Mouse (Mus musculus): ENCODE measurements at regions not wholly inside any gene's neighbourhood (a gene's known extent, or its start where the extent isn't known, plus 50 kb on each side); places are given as distances from the start of the nearest gene placed in this dataset.

GRCm38 (mm10) chr7:88960841-88961240 lies 443.2 kb downstream of the Tmem135 start:
- no peak overlapping the region for H3K9ac ChIP-seq (ENCODE audit: low read depth, low read length)
- H3K9me3 ChIP-seq (ENCODE audit: control insufficient read depth, low read length), result no peaks in the 10 kb centered on the region
- H3K27ac ChIP-seq (ENCODE audit: low read depth, low read length), result no peak overlapping the region
- no peaks in the 10 kb centered on the region for H3K27me3 ChIP-seq (ENCODE audit: control insufficient read depth, insufficient read depth, low read length)
- H3K4me2 ChIP-seq (replicated peaks; ENCODE audit: low read depth, low read length), result no peak overlapping the region
- H3K36me3 ChIP-seq (ENCODE audit: control insufficient read depth, insufficient read depth, low read length), result no peaks in the 10 kb centered on the region
- H3K4me1 ChIP-seq (ENCODE audit: control insufficient read depth, insufficient read depth, low read length), result no peaks in the 10 kb centered on the region
- ATAC-seq (ENCODE audit: low FRiP score, low TSS enrichment), result no peak
- no peak overlapping the region for H3K4me3 ChIP-seq (ENCODE audit: low read length)

- H3K9me3 ChIP-seq (ENCODE audit: control insufficient read depth, low read length), result no peaks in the 10 kb centered on the region
- no peaks in the 10 kb centered on the region for H3K4me1 ChIP-seq (ENCODE audit: control insufficient read depth, insufficient read depth, low read length)
- H3K36me3 ChIP-seq (ENCODE audit: control insufficient read depth, insufficient read depth, low read length), result no peaks in the 10 kb centered on the region
- no peak for ATAC-seq (ENCODE audit: low FRiP score, low TSS enrichment)
- H3K9ac ChIP-seq (ENCODE audit: low read depth, low read length), result no peak overlapping the region
- WGBS, result 86% methylated on average over 4 of the region's 4 CpGs
- H3K27ac ChIP-seq (ENCODE audit: low read depth, low read length), result no peak overlapping the region
- no peaks in the 10 kb centered on the region for H3K27me3 ChIP-seq (ENCODE audit: control insufficient read depth, insufficient read depth, low read length)
- no peak overlapping the region for H3K4me2 ChIP-seq (replicated peaks; ENCODE audit: low read depth, low read length)
- no peak overlapping the region for H3K4me3 ChIP-seq (ENCODE audit: low read length)
These were observed 443.8 kb downstream of the Tmem135 start for GRCm38 (mm10) chr7:88960190-88960589.

DNA sequence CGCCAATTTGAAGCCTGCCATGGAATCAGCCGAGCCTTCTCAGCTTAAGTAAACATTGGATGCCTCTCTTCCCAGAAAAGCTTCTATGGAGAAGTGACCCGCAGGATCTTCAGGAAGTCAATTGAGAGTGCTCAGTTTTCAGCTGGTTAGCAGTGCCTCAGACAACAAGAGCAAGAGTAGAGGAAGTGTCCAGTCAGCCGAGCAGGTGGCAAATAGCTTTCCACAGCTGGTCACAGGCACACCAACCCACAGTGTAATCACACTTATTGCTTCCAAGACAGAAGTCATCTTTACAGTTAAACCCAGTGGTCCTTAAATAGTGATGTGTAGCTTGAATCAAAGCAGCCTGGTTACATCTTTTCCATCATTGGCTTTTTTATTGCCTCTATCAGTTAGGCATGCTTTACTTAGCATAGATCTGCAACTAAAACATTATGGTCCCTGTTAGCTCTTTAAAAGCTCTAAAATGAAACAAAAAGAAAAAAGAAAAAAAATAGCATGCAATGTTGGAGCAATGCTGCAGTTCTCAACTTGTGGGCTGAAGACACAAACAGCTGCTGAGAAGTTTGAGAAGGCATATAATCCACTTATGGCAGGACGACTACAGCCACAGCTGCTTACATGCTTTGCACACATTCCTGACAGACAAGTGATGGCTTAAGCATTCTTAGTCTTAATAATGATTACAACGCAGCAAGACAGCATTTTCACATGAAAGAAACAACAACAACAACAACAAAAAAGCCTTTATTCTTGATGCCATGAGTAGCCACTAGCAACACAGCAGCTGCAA lies 444.5 kb downstream of the Tmem135 start:
- Histone ChIP-seq H3K36me3 (ENCODE audit: control insufficient read depth, insufficient read depth, low read length) (no peaks in the 10 kb centered on the region), H3K4me3 (ENCODE audit: low read length) (no peak overlapping the region), H3K9me3 (ENCODE audit: control insufficient read depth, low read length) (no peaks in the 10 kb centered on the region), H3K9ac (ENCODE audit: low read depth, low read length) (no peak overlapping the region), H3K27me3 (ENCODE audit: control insufficient read depth, insufficient read depth, low read length) (no peaks in the 10 kb centered on the region), H3K4me2 (replicated peaks; ENCODE audit: low read depth, low read length) (no peak overlapping the region), H3K27ac (ENCODE audit: low read depth, low read length) (no peak overlapping the region), H3K4me1 (ENCODE audit: control insufficient read depth, insufficient read depth, low read length) (no peaks in the 10 kb centered on the region)
- no peak for ATAC-seq (ENCODE audit: low FRiP score, low TSS enrichment)
- WGBS, result 41% methylated on average over 6 of the region's 6 CpGs

- ATAC-seq (ENCODE audit: low FRiP score, low TSS enrichment), result no peak
- Histone ChIP-seq H3K27ac (ENCODE audit: low read depth, low read length) (no peak overlapping the region), H3K9ac (ENCODE audit: low read depth, low read length) (no peak overlapping the region), H3K4me2 (replicated peaks; ENCODE audit: low read depth, low read length) (no peak overlapping the region), H3K27me3 (ENCODE audit: control insufficient read depth, insufficient read depth, low read length) (no peaks in the 10 kb centered on the region), H3K36me3 (ENCODE audit: control insufficient read depth, insufficient read depth, low read length) (no peaks in the 10 kb centered on the region), H3K4me1 (ENCODE audit: control insufficient read depth, insufficient read depth, low read length) (no peaks in the 10 kb centered on the region), H3K4me3 (ENCODE audit: low read length) (no peak overlapping the region), H3K9me3 (ENCODE audit: control insufficient read depth, low read length) (no peaks in the 10 kb centered on the region)
- 84% methylated on average over 3 of the region's 3 CpGs for WGBS
These were observed 449.0 kb downstream of the Tmem135 start for GRCm38 (mm10) chr7:88954978-88955377.

DNA sequence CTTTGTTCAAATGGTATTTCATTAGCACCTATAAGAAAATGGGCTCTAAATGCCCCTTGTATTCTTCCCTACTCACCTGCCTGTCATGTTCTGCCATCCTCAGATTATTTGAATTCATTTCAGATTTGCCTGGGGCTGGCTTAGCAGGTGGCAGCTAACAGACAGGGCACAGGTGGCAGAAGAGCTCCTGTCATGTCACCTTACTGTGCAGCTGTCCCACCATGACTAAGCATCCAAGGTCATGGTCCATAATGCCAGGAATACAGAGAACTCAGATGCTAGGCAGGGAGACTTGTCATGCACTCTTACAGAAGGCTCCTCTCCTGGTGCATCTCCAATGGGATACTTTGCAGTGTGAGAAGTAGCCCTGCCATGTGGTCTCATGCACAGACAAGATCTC lies 458.7 kb downstream of the Tmem135 start:
- H3K9ac ChIP-seq (ENCODE audit: low read depth, low read length), result no peak overlapping the region
- H3K36me3 ChIP-seq (ENCODE audit: control insufficient read depth, insufficient read depth, low read length), result no peaks in the 10 kb centered on the region
- no peaks in the 10 kb centered on the region for H3K9me3 ChIP-seq (ENCODE audit: control insufficient read depth, low read length)
- no peaks in the 10 kb centered on the region for H3K27me3 ChIP-seq (ENCODE audit: control insufficient read depth, insufficient read depth, low read length)
- H3K27ac ChIP-seq (ENCODE audit: low read depth, low read length), result no peak overlapping the region
- ATAC-seq (ENCODE audit: low FRiP score, low TSS enrichment), result no peak
- no peaks in the 10 kb centered on the region for H3K4me1 ChIP-seq (ENCODE audit: control insufficient read depth, insufficient read depth, low read length)
- no peak overlapping the region for H3K4me3 ChIP-seq (ENCODE audit: low read length)
- no peak overlapping the region for H3K4me2 ChIP-seq (replicated peaks; ENCODE audit: low read depth, low read length)

DNA sequence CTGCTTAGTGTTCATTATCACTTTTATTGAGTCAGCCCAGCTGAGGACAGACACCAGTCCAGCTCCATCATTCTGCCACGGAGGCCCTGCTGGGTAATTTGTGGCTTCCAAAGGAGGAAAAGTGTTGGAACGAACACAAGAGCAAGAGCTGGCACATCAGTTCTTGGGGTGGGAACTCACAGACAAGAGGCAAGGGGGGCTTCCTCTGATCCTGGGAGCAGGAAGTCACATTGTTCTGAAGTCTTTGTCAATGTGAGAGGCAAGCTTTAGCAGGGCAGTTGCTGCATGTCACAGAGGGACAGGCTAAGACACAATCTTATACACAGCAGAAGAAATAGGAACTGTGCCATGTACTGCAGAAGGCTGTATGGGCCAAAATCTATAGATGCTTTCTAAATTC lies 459.1 kb downstream of the Tmem135 start:
- no peaks in the 10 kb centered on the region for H3K4me1 ChIP-seq (ENCODE audit: control insufficient read depth, insufficient read depth, low read length)
- no peaks in the 10 kb centered on the region for H3K9me3 ChIP-seq (ENCODE audit: control insufficient read depth, low read length)
- no peak overlapping the region for H3K4me2 ChIP-seq (replicated peaks; ENCODE audit: low read depth, low read length)
- ATAC-seq (ENCODE audit: low FRiP score, low TSS enrichment), result no peak
- no peaks in the 10 kb centered on the region for H3K27me3 ChIP-seq (ENCODE audit: control insufficient read depth, insufficient read depth, low read length)
- no peak overlapping the region for H3K27ac ChIP-seq (ENCODE audit: low read depth, low read length)
- H3K4me3 ChIP-seq (ENCODE audit: low read length), result no peak overlapping the region
- WGBS, result 53% methylated on average over 2 of the region's 2 CpGs
- no peaks in the 10 kb centered on the region for H3K36me3 ChIP-seq (ENCODE audit: control insufficient read depth, insufficient read depth, low read length)
- no peak overlapping the region for H3K9ac ChIP-seq (ENCODE audit: low read depth, low read length)

GRCm38 (mm10) chr7:88941246-88941910 lies 462.6 kb downstream of the Tmem135 start:
- Histone ChIP-seq H3K4me1 (ENCODE audit: control insufficient read depth, insufficient read depth, low read length) (no peaks in the 10 kb centered on the region), H3K36me3 (ENCODE audit: control insufficient read depth, insufficient read depth, low read length) (no peaks in the 10 kb centered on the region), H3K4me2 (replicated peaks; ENCODE audit: low read depth, low read length) (no peak overlapping the region), H3K9me3 (ENCODE audit: control insufficient read depth, low read length) (no peaks in the 10 kb centered on the region), H3K27me3 (ENCODE audit: control insufficient read depth, insufficient read depth, low read length) (no peaks in the 10 kb centered on the region), H3K4me3 (ENCODE audit: low read length) (no peak overlapping the region), H3K27ac (ENCODE audit: low read depth, low read length) (no peak overlapping the region), H3K9ac (ENCODE audit: low read depth, low read length) (no peak overlapping the region)
- WGBS, result 86% methylated on average over 9 of the region's 9 CpGs
- ATAC-seq (ENCODE audit: low FRiP score, low TSS enrichment), result no peak

DNA sequence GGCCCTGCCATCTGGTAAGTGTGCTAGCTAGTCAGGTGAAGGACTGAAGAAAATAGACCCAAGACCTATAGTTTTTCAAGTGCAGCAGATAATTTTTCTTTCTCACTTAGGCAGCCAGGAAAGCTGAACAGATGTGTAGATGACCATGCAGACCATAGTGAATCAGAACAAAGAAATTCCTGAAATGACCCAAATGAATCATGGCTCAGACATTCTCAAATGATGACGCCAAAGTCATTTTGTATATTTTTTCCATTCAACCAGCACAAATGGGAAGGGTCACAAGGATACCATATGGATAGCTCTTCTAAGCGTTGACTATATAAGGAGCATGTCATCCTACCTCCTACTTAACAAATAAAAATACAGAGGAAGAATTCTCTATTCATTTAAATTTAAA lies 463.8 kb downstream of the Tmem135 start:
- no peaks in the 10 kb centered on the region for H3K27me3 ChIP-seq (ENCODE audit: control insufficient read depth, insufficient read depth, low read length)
- no peak overlapping the region for H3K4me3 ChIP-seq (ENCODE audit: low read length)
- no peaks in the 10 kb centered on the region for H3K4me1 ChIP-seq (ENCODE audit: control insufficient read depth, insufficient read depth, low read length)
- no peak overlapping the region for H3K9ac ChIP-seq (ENCODE audit: low read depth, low read length)
- no peaks in the 10 kb centered on the region for H3K36me3 ChIP-seq (ENCODE audit: control insufficient read depth, insufficient read depth, low read length)
- no peak overlapping the region for H3K27ac ChIP-seq (ENCODE audit: low read depth, low read length)
- WGBS, result 83% methylated on average over 2 of the region's 2 CpGs
- H3K4me2 ChIP-seq (replicated peaks; ENCODE audit: low read depth, low read length), result no peak overlapping the region
- no peak for ATAC-seq (ENCODE audit: low FRiP score, low TSS enrichment)
- H3K9me3 ChIP-seq (ENCODE audit: control insufficient read depth, low read length), result no peaks in the 10 kb centered on the region

DNA sequence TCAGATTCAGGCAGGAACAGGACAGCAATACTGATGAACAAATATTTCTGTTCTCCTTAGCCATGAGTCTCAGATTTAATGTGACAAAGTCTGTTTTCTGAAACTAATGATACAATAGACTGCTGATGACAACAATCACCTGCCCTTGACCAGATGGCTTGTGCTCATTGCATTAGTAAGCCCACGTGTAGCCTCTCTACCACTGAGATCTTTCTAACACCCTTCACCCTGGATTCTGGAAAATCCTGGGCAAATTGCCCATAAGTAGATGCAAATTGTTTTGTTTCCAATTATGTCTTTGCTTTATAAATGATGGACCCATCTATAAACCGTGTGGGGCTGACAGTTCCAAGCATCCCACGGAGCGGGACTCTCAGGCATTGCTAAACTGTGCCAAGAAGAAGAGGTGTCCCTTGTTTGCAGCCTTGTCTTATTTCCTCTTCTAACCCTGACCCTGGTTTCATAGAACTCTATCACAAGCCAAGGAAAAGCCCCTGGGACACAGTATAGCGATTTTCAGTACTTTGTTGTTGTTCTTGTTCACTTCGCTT lies 475.7 kb downstream of the Tmem135 start:
- Histone ChIP-seq H3K4me3 (ENCODE audit: low read length) (no peak overlapping the region), H3K27ac (ENCODE audit: low read depth, low read length) (no peak overlapping the region), H3K27me3 (ENCODE audit: control insufficient read depth, insufficient read depth, low read length) (no peaks in the 10 kb centered on the region), H3K36me3 (ENCODE audit: control insufficient read depth, insufficient read depth, low read length) (no peaks in the 10 kb centered on the region), H3K9me3 (ENCODE audit: control insufficient read depth, low read length) (no peaks in the 10 kb centered on the region), H3K9ac (ENCODE audit: low read depth, low read length) (no peak overlapping the region), H3K4me2 (replicated peaks; ENCODE audit: low read depth, low read length) (no peak overlapping the region), H3K4me1 (ENCODE audit: control insufficient read depth, insufficient read depth, low read length) (no peaks in the 10 kb centered on the region)
- 79% methylated on average over 6 of the region's 6 CpGs for WGBS
- ATAC-seq (ENCODE audit: low FRiP score, low TSS enrichment), result no peak

All from kidney, embryonic 14.5 days (tissue).